ENCODE assay signal across 9 mouse cellular contexts in genomic region chr17:36082519-36083232, GRCm38 (mm10). TPM values are rescaled to one million over a fixed set of nuclear protein-coding genes. Genes with fewer than 3 reads are reported as not detected.
DNase-seq lines count a peak whose midpoint lies in the region; ATAC-seq and TF ChIP-seq lines count a peak whose summit lies in the region.
"Not testable (repeated sequence)": the region's sequence is repeated elsewhere in the genome, so short reads cannot be mapped to it uniquely, and the experiment has no call there.
"Had no signal": no experiment of that assay in that cellular context is flagged by ENCODE, and none has a peak within 500 bp of the region (broad histone marks: within the 10 kb centered on the region; RNA-seq: fewer than 3 reads in every experiment).

No protein-coding gene starts in this region.

- 24% methylated on average over 6 of the region's 6 CpGs for WGBS in embryonic facial prominence, embryonic 13.5 days
- WGBS in hindbrain, embryonic 11.5 days = 42% methylated on average over 5 of the region's 6 CpGs
- WGBS in intestine, postnatal 0 days = 51% methylated on average over 5 of the region's 6 CpGs
- WGBS in limb, embryonic 14.5 days = 40% methylated on average over 4 of the region's 6 CpGs
- 44% methylated on average over 3 of the region's 6 CpGs for WGBS in lung, embryonic 16.5 days
- 44% methylated on average over 5 of the region's 6 CpGs for WGBS in neural tube, embryonic 11.5 days
- WGBS in thymus, adult 2 months = 35% methylated on average over 6 of the region's 6 CpGs

- ATAC-seq in embryonic facial prominence, embryonic 13.5 days (ENCODE audit: insufficient number of reproducible peaks, insufficient read depth, low FRiP score, low TSS enrichment, low read depth); hindbrain, embryonic 11.5 days (ENCODE audit: low FRiP score); intestine, postnatal 0 days; limb, embryonic 14.5 days (ENCODE audit: low FRiP score, low read depth); lung, embryonic 16.5 days (ENCODE audit: low read depth); neural tube, embryonic 11.5 days (ENCODE audit: insufficient read depth, low FRiP score, low TSS enrichment): not testable (repeated sequence)
- ATAC-seq in frontal cortex, adult (ENCODE audit: low TSS enrichment) = peak; percentile 63

- H3K36me3 ChIP-seq in embryonic facial prominence, embryonic 13.5 days; hindbrain, embryonic 11.5 days (ENCODE audit: control insufficient read depth, insufficient read depth, low read length); intestine, postnatal 0 days (ENCODE audit: control insufficient read depth, insufficient read depth); limb, embryonic 14.5 days (ENCODE audit: control insufficient read depth, insufficient read depth, low read length); lung, embryonic 16.5 days (ENCODE audit: control insufficient read depth, insufficient read depth, low read length); neural tube, embryonic 11.5 days (ENCODE audit: control insufficient read depth, insufficient read depth, low read length); thymus, adult 2 months (ENCODE audit: control insufficient read depth, insufficient read depth, low read length): not testable (repeated sequence)

- peaks cover 14% of the 10 kb centered on the region; the same call in 1 of the 2 replicates for H3K4me1 ChIP-seq in embryonic facial prominence, embryonic 13.5 days
- not testable (repeated sequence) for H3K4me1 ChIP-seq in hindbrain, embryonic 11.5 days (replicated peaks; ENCODE audit: control insufficient read depth, insufficient read depth, low read length); intestine, postnatal 0 days (replicated peaks; ENCODE audit: control insufficient read depth, insufficient read depth, low read length); limb, embryonic 14.5 days (ENCODE audit: control insufficient read depth, insufficient read depth, low read length); lung, embryonic 16.5 days (replicated peaks; ENCODE audit: control insufficient read depth, insufficient read depth, low read length); neural tube, embryonic 11.5 days (ENCODE audit: control insufficient read depth, insufficient read depth, low read length)
- peaks cover 14% of the 10 kb centered on the region for H3K4me1 ChIP-seq in thymus, adult 2 months (replicated peaks; ENCODE audit: control insufficient read depth, insufficient read depth, low read length)

- peak; percentile 3 for DNase-seq in hindbrain, embryonic 11.5 days (ENCODE audit: low spot score)
- not testable (repeated sequence) for DNase-seq in limb, embryonic 14.5 days (ENCODE audit: low spot score); neural tube, embryonic 11.5 days (ENCODE audit: low spot score); thymus, adult 2 months

- not testable (repeated sequence) for TF ChIP-seq CTCF in intestine, postnatal 0 days (IDR thresholded peaks at IDR 0.05; ENCODE audit: low read depth); thymus, adult 2 months (IDR thresholded peaks at IDR 0.05; ENCODE audit: borderline replicate concordance, control insufficient read depth, extremely low read depth, insufficient read depth, low read length, poor library complexity)

- not testable (repeated sequence) for H3K27ac ChIP-seq in embryonic facial prominence, embryonic 13.5 days; hindbrain, embryonic 11.5 days (ENCODE audit: low read depth, low read length); intestine, postnatal 0 days (ENCODE audit: low read depth, low read length); limb, embryonic 14.5 days (replicated peaks; ENCODE audit: low read depth, low read length); lung, embryonic 16.5 days (ENCODE audit: low read length); neural tube, embryonic 11.5 days (ENCODE audit: low read depth, low read length); thymus, adult 2 months (ENCODE audit: control insufficient read depth, insufficient read depth, low read length)

- not testable (repeated sequence) for H3K9ac ChIP-seq in embryonic facial prominence, embryonic 13.5 days; hindbrain, embryonic 11.5 days (ENCODE audit: low read depth, low read length); intestine, postnatal 0 days (ENCODE audit: low read depth, low read length); limb, embryonic 14.5 days (ENCODE audit: low read depth, low read length, severe bottlenecking); lung, embryonic 16.5 days (ENCODE audit: low read length); neural tube, embryonic 11.5 days (ENCODE audit: low read length)

- peak overlapping the region; percentile 51 for H3K4me3 ChIP-seq in embryonic facial prominence, embryonic 13.5 days
- H3K4me3 ChIP-seq in hindbrain, embryonic 11.5 days (ENCODE audit: low read depth, low read length) = peak overlapping the region; percentile 47
- H3K4me3 ChIP-seq in intestine, postnatal 0 days (ENCODE audit: low read depth, low read length) = peak overlapping the region; percentile 52
- H3K4me3 ChIP-seq in limb, embryonic 14.5 days (replicated peaks; ENCODE audit: low read length) = peak overlapping the region; percentile 45
- H3K4me3 ChIP-seq in lung, embryonic 16.5 days (ENCODE audit: low read length) = peak overlapping the region; percentile 62
- H3K4me3 ChIP-seq in neural tube, embryonic 11.5 days (ENCODE audit: low read depth, low read length) = peak overlapping the region; percentile 51; the same call in 1 of the 2 replicates
- peak overlapping the region; percentile 57 for H3K4me3 ChIP-seq in thymus, adult 2 months (ENCODE audit: control insufficient read depth, insufficient read depth, low read length)

- peaks cover 50% of the 10 kb centered on the region for H3K27me3 ChIP-seq in embryonic facial prominence, embryonic 13.5 days
- H3K27me3 ChIP-seq in hindbrain, embryonic 11.5 days (ENCODE audit: control insufficient read depth, insufficient read depth, low read length); intestine, postnatal 0 days (replicated peaks; ENCODE audit: control insufficient read depth, insufficient read depth, low read length); neural tube, embryonic 11.5 days (ENCODE audit: control insufficient read depth, insufficient read depth, low read length); thymus, adult 2 months (ENCODE audit: control insufficient read depth, insufficient read depth, low read length): not testable (repeated sequence)
- peaks cover 18% of the 10 kb centered on the region for H3K27me3 ChIP-seq in limb, embryonic 14.5 days (ENCODE audit: control insufficient read depth, insufficient read depth, low read length)
- peaks cover 19% of the 10 kb centered on the region for H3K27me3 ChIP-seq in lung, embryonic 16.5 days (ENCODE audit: control insufficient read depth, insufficient read depth, low read depth, low read length)

- not testable (repeated sequence) for H3K9me3 ChIP-seq in embryonic facial prominence, embryonic 13.5 days; hindbrain, embryonic 11.5 days (ENCODE audit: control insufficient read depth, low read length); intestine, postnatal 0 days (ENCODE audit: control insufficient read depth); limb, embryonic 14.5 days (ENCODE audit: control insufficient read depth, low read length); lung, embryonic 16.5 days (ENCODE audit: control insufficient read depth, low read length); neural tube, embryonic 11.5 days (ENCODE audit: control insufficient read depth, low read length)

- H3K4me2 ChIP-seq in embryonic facial prominence, embryonic 13.5 days = peak overlapping the region; percentile 93
- H3K4me2 ChIP-seq in hindbrain, embryonic 11.5 days (replicated peaks; ENCODE audit: low read depth, low read length) = peak overlapping the region; percentile 98
- H3K4me2 ChIP-seq in intestine, postnatal 0 days (replicated peaks; ENCODE audit: low read depth) = peak overlapping the region; percentile 96
- H3K4me2 ChIP-seq in limb, embryonic 14.5 days (replicated peaks; ENCODE audit: low read depth, low read length, severe bottlenecking) = peak overlapping the region; percentile 90
- peak overlapping the region; percentile 97 for H3K4me2 ChIP-seq in lung, embryonic 16.5 days (ENCODE audit: low read depth, low read length)
- H3K4me2 ChIP-seq in neural tube, embryonic 11.5 days (ENCODE audit: low read depth) = peak overlapping the region; percentile 95

- TF ChIP-seq POLR2A in limb, embryonic 14.5 days (IDR thresholded peaks at IDR 0.05; ENCODE audit: borderline replicate concordance, extremely low read depth, insufficient read depth, insufficient read length); thymus, adult 2 months (IDR thresholded peaks at IDR 0.05; ENCODE audit: control insufficient read depth, extremely low read depth, insufficient read depth, low read length, poor library complexity): not testable (repeated sequence)

RNA-seq across cellular contexts. Expression of gene Gm11127, which starts 24.5 kb away (rescaled TPM):
- not detected in 2 replicates for polyA plus RNA-seq in embryonic facial prominence, embryonic 13.5 days (2015; fragmentation: Nextera tagmentation; extraction: Ambion mirVana)
- polyA plus RNA-seq in hindbrain, embryonic 11.5 days (2014; fragmentation: Nextera tagmentation; extraction: Ambion mirVana) = not detected in 2 replicates
- 84.2 and 86.5 TPM in 2 replicates for polyA plus RNA-seq in intestine, postnatal 0 days (2015; fragmentation: Nextera tagmentation; extraction: Ambion mirVana)
- polyA plus RNA-seq in limb, embryonic 14.5 days (2012; rRNA removed) = 0.12 and 0.21 TPM in 2 replicates
- not detected in 2 replicates for polyA plus RNA-seq in limb, embryonic 14.5 days (2014; fragmentation: Nextera tagmentation; extraction: Ambion mirVana)
- not detected in 2 replicates for polyA plus RNA-seq in lung, embryonic 16.5 days (2015; fragmentation: Nextera tagmentation; extraction: Ambion mirVana)
- polyA plus RNA-seq in neural tube, embryonic 11.5 days (2014; fragmentation: Nextera tagmentation; extraction: Ambion mirVana) = not detected in 2 replicates
- 0.39 and 0.61 TPM in 2 replicates for polyA plus RNA-seq in thymus, adult 2 months (2012; rRNA removed)

RNA-seq across cellular contexts. Expression of gene Gm19684, which starts 38.8 kb away (rescaled TPM):
- polyA plus RNA-seq in embryonic facial prominence, embryonic 13.5 days (2015; fragmentation: Nextera tagmentation; extraction: Ambion mirVana) = not detected in 2 replicates
- polyA plus RNA-seq in hindbrain, embryonic 11.5 days (2014; fragmentation: Nextera tagmentation; extraction: Ambion mirVana) = not detected in 2 replicates
- polyA plus RNA-seq in intestine, postnatal 0 days (2015; fragmentation: Nextera tagmentation; extraction: Ambion mirVana) = 0.17 TPM in 1 of 2 replicates, not detected in the other
- polyA plus RNA-seq in limb, embryonic 14.5 days (2012; rRNA removed) = not detected in 2 replicates
- not detected in 2 replicates for polyA plus RNA-seq in limb, embryonic 14.5 days (2014; fragmentation: Nextera tagmentation; extraction: Ambion mirVana)
- not detected in 2 replicates for polyA plus RNA-seq in lung, embryonic 16.5 days (2015; fragmentation: Nextera tagmentation; extraction: Ambion mirVana)
- not detected in 2 replicates for polyA plus RNA-seq in neural tube, embryonic 11.5 days (2014; fragmentation: Nextera tagmentation; extraction: Ambion mirVana)
- polyA plus RNA-seq in thymus, adult 2 months (2012; rRNA removed) = 1.4 and 1.7 TPM in 2 replicates

RNA-seq across cellular contexts. Expression of gene Gm6034, which starts 39.9 kb away (rescaled TPM):
- polyA plus RNA-seq in embryonic facial prominence, embryonic 13.5 days (2015; fragmentation: Nextera tagmentation; extraction: Ambion mirVana) = not detected in 2 replicates
- polyA plus RNA-seq in hindbrain, embryonic 11.5 days (2014; fragmentation: Nextera tagmentation; extraction: Ambion mirVana) = not detected in 2 replicates
- polyA plus RNA-seq in intestine, postnatal 0 days (2015; fragmentation: Nextera tagmentation; extraction: Ambion mirVana) = 2.8 and 3.1 TPM in 2 replicates
- not detected in 2 replicates for polyA plus RNA-seq in limb, embryonic 14.5 days (2012; rRNA removed)
- polyA plus RNA-seq in limb, embryonic 14.5 days (2014; fragmentation: Nextera tagmentation; extraction: Ambion mirVana) = not detected in 2 replicates
- polyA plus RNA-seq in lung, embryonic 16.5 days (2015; fragmentation: Nextera tagmentation; extraction: Ambion mirVana) = not detected in 2 replicates
- polyA plus RNA-seq in neural tube, embryonic 11.5 days (2014; fragmentation: Nextera tagmentation; extraction: Ambion mirVana) = not detected in 2 replicates
- 0.22 TPM in 1 of 2 replicates, not detected in the other for polyA plus RNA-seq in thymus, adult 2 months (2012; rRNA removed)
- polyA plus RNA-seq: large intestine, adult 2 months had no signal

RNA-seq across cellular contexts. Expression of gene H2-T22, which starts 40.1 kb away (rescaled TPM):
- polyA plus RNA-seq in embryonic facial prominence, embryonic 13.5 days (2015; fragmentation: Nextera tagmentation; extraction: Ambion mirVana) = 20.1 and 21.0 TPM in 2 replicates
- 7.0 and 8.3 TPM in 2 replicates for polyA plus RNA-seq in hindbrain, embryonic 11.5 days (2014; fragmentation: Nextera tagmentation; extraction: Ambion mirVana)
- polyA plus RNA-seq in intestine, postnatal 0 days (2015; fragmentation: Nextera tagmentation; extraction: Ambion mirVana) = 19.5 and 21.2 TPM in 2 replicates
- polyA plus RNA-seq in limb, embryonic 14.5 days (2012; rRNA removed) = 27.4 and 29.0 TPM in 2 replicates
- 23.4 and 26.6 TPM in 2 replicates for polyA plus RNA-seq in limb, embryonic 14.5 days (2014; fragmentation: Nextera tagmentation; extraction: Ambion mirVana)
- 18.8 and 19.4 TPM in 2 replicates for polyA plus RNA-seq in lung, embryonic 16.5 days (2015; fragmentation: Nextera tagmentation; extraction: Ambion mirVana)
- polyA plus RNA-seq in neural tube, embryonic 11.5 days (2014; fragmentation: Nextera tagmentation; extraction: Ambion mirVana) = 9.2 and 10.2 TPM in 2 replicates
- 105 and 119 TPM in 2 replicates for polyA plus RNA-seq in thymus, adult 2 months (2012; rRNA removed)

RNA-seq across cellular contexts. Expression of gene Gm7030, which starts 46.5 kb away (rescaled TPM):
- not detected in 2 replicates for polyA plus RNA-seq in embryonic facial prominence, embryonic 13.5 days (2015; fragmentation: Nextera tagmentation; extraction: Ambion mirVana)
- polyA plus RNA-seq in hindbrain, embryonic 11.5 days (2014; fragmentation: Nextera tagmentation; extraction: Ambion mirVana) = not detected in 2 replicates
- 0.93 and 1.3 TPM in 2 replicates for polyA plus RNA-seq in intestine, postnatal 0 days (2015; fragmentation: Nextera tagmentation; extraction: Ambion mirVana)
- not detected in 2 replicates for polyA plus RNA-seq in limb, embryonic 14.5 days (2012; rRNA removed)
- polyA plus RNA-seq in limb, embryonic 14.5 days (2014; fragmentation: Nextera tagmentation; extraction: Ambion mirVana) = not detected in 2 replicates
- not detected in 2 replicates for polyA plus RNA-seq in lung, embryonic 16.5 days (2015; fragmentation: Nextera tagmentation; extraction: Ambion mirVana)
- polyA plus RNA-seq in neural tube, embryonic 11.5 days (2014; fragmentation: Nextera tagmentation; extraction: Ambion mirVana) = not detected in 2 replicates
- 1.7 and 2.4 TPM in 2 replicates for polyA plus RNA-seq in thymus, adult 2 months (2012; rRNA removed)

Comparison
In these comparisons a context has a peak if more than half of its experiments do, and no peak if none do; other contexts are left out.
1. RNA of gene Gm11127, which starts 24.5 kb away (polyA plus RNA-seq): 84.2 to 86.5 TPM in intestine, postnatal 0 days; 0.39 to 0.61 TPM in thymus, adult 2 months, 0.12 to 0.21 TPM in limb, embryonic 14.5 days, not detected in embryonic facial prominence, embryonic 13.5 days, not detected in lung, embryonic 16.5 days, not detected in hindbrain, embryonic 11.5 days and not detected in neural tube, embryonic 11.5 days; every median in the first group is over 10 times any median in the second.
2. Peak in every context shown above with its lines, with median percentiles within 50 percentile points of each other: H3K4me2 ChIP-seq and H3K4me3 ChIP-seq.